Mouse (Mus musculus) forebrain, embryonic 10.5 days (tissue): ENCODE data around the gene Cwh43. TPM values are rescaled to one million over a fixed set of nuclear protein-coding genes. Genes with fewer than 3 reads are reported as not detected.

Experiments used
- DNase-seq: peaks from one replicate; pipeline ENCODE4 v3.0.0-alpha.2; 2017; ENCODE audit warnings: low spot score; ENCODE audit errors: extremely low spot score
- H3K27ac ChIP-seq: fragments of 300-500 bp; sonication (generic); 2 replicates; pipeline ENCODE4 v1.5.1; 2016; ENCODE audit warnings: mild to moderate bottlenecking
- H3K27me3 ChIP-seq: fragments of 300-500 bp; sonication (generic); 2 replicates; pipeline ENCODE4 v1.6.1; 2016; ENCODE audit warnings: mild to moderate bottlenecking; ENCODE audit not compliant: poor library complexity, severe bottlenecking
- H3K36me3 ChIP-seq: fragments of 300-500 bp; sonication (generic); replicated peaks from 2 replicates; pipeline ENCODE4 v1.6.1; 2016; ENCODE audit warnings: mild to moderate bottlenecking, moderate library complexity
- H3K4me1 ChIP-seq: fragments of 300-500 bp; sonication (generic); 2 replicates; pipeline ENCODE4 v1.6.1; 2016
- H3K4me3 ChIP-seq: fragments of 300-500 bp; sonication (generic); 2 replicates; pipeline ENCODE4 v1.5.1; 2016; ENCODE audit warnings: mild to moderate bottlenecking, moderate library complexity
- H3K9me3 ChIP-seq: fragments of 300-500 bp; sonication (generic); 2 replicates; pipeline ENCODE4 v1.6.1; 2016; ENCODE audit warnings: mild to moderate bottlenecking, moderate library complexity
- WGBS: fragments of 180-500 bp; shearing (Covaris S2); methylation state at CpG from one replicate; pipeline ENCODE4 v1.1.7; 2016; 5-methylcytosine and 5-hydroxymethylcytosine counted together
- polyA plus RNA-seq: library from polyadenylated mRNA; unstranded; fragments of >200 nt; fragmentation: Nextera tagmentation; extraction: Ambion mirVana; gene quantifications from 2 replicates; pipeline ENCODE4 v1.2.1, GENCODE M21; 2016

Cwh43 gene
- not detected in 2 replicates for polyA plus RNA-seq

DNA sequence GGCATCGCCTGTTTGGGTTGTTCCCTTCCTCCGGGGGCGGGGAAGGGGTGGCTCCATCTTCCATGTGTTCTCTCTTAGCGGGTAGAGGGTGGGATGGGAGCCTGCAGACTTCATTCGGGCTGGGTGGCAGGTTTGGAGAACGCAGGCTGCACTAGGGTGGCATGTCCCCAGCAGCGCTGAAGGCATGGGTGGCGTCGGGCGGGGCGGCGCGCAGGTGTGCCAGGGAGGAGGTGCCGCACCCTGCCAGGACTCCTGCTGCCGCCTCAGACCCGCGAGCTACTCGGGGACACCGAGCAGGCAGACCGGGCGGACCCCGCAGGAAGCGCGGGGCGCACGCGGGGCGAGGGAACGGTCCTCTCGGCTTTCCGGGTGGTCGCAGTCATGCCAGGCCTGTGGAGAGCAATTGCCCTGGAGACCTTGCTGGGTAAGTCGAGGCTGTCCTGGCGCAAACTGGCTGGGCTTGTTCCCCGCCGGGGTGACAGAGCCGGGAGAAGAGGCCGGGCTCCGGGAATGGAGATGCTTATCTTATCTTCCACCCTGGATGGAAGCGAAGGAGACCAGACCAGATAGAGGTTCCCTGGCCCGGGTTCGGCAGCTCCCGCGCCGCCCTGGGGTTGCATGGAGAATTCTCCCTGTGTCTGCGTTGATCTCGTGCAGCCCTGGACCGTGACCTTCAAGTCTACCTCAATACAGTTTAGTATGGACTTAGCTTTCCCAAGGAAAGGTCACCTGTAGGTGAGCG, at the start of gene Cwh43:
Gene Cwh43 (plus strand): TSS at position 95 of the 742 bp plus-strand sequence.
- Histone ChIP-seq H3K9me3 (no peaks in the 10 kb centered on the region), H3K4me1 (peaks cover 10% of the 10 kb centered on the region), H3K27me3 (peaks cover 55% of the 10 kb centered on the region), H3K27ac (no peak within 1 kb of the TSS; the same call in 1 of the 2 replicates), H3K4me3 (peak within 1 kb of the TSS; percentile 53), H3K36me3 (no peaks in the 10 kb centered on the region)
- DNase-seq, result peak; percentile 30
- WGBS, result 5% methylated on average over 49 of the region's 49 CpGs

DNA sequence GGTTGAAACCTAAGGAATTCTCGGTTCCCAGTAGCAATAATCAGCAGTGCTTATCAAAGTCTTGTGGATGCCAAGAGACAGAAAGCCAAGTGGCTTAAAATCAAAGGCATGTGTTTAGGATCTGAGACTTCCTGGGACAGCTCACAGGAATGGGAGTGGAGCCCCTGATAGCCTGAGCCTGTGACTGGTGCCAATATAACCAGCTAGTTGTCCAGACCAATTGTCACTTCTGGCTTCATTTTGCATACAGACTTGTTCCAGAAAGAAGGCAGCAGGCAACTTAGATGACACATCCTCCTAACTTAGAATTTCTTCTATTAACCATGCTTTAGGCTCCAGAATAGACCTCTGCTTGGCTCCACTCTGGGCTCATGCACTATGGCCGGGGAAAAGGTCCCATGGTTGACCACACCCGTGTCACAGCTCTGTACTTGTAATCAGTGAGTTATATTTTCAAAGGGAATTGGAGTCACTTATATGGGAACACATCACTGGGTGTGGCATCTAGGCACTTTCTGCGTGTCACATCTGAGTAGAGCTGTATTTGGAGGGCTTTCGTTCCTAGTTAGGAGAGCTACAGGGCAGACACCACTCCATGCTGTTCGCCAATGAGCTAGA, 46.6 kb upstream of the Cwh43 start:
- H3K9me3 ChIP-seq, result no peaks in the 10 kb centered on the region
- H3K27ac ChIP-seq, result no peak overlapping the region
- H3K4me1 ChIP-seq, result peaks cover 14% of the 10 kb centered on the region
- H3K4me3 ChIP-seq, result no peak overlapping the region
- 0 out of 2 replicates have a peak, but pooled peaks cover 2% of the 10 kb centered on the region for H3K27me3 ChIP-seq
- WGBS, result 83% methylated on average over 6 of the region's 6 CpGs
- H3K36me3 ChIP-seq, result no peaks in the 10 kb centered on the region
- DNase-seq, result no peak

DNA sequence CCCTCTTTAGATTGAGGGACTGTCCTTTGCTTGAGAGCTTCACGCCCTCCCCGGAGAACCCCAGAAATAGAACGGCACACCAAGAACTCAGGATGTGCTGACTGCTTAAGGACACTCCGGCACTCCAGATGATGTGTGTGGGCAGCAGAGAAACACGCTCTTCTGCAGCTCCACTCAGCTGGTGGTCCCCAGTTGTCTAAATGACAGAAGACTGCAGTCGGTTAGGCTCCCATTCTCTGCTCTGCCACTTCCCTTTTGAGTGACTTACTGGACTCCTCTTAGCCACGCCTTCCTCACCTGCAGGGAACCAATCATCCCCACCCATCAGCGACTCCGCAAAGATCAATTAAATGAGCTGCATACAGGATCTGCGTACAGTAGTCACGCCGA, 46.1 kb upstream of the Cwh43 start:
- no peak for DNase-seq
- Histone ChIP-seq H3K27ac (no peak overlapping the region), H3K4me3 (peak overlapping the region; percentile 12; the same call in 1 of the 2 replicates), H3K9me3 (no peaks in the 10 kb centered on the region), H3K27me3 (0 out of 2 replicates have a peak, but pooled peaks cover 2% of the 10 kb centered on the region), H3K36me3 (no peaks in the 10 kb centered on the region), H3K4me1 (peaks cover 10% of the 10 kb centered on the region)
- WGBS, result 42% methylated on average over 12 of the region's 12 CpGs

DNA sequence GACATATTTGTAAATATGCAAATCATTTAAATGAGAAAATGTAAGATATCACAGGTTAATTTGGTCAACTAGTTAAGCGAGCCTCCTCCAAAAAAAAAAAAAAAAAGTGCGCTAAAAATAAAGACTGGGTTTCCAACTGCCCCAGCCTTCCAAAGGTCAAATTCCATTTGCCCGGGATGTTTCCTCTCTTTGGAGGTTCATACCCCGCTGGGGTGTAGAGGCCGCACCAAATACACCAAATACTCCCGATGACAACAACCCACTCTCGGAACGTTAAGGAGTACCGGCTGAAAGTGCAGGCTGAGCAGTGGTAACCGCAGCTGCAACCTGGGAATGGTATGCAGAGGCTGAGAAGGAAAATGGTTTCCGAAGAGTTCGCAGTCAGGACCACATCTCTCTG, 45.6 kb upstream of the Cwh43 start:
- Histone ChIP-seq H3K27ac (no peak overlapping the region), H3K4me3 (peak overlapping the region; percentile 12; the same call in 1 of the 2 replicates), H3K9me3 (no peaks in the 10 kb centered on the region), H3K36me3 (no peaks in the 10 kb centered on the region), H3K4me1 (peaks cover 10% of the 10 kb centered on the region), H3K27me3 (0 out of 2 replicates have a peak, but pooled peaks cover 2% of the 10 kb centered on the region)
- 34% methylated on average over 12 of the region's 12 CpGs for WGBS
- DNase-seq, result no peak

DNA sequence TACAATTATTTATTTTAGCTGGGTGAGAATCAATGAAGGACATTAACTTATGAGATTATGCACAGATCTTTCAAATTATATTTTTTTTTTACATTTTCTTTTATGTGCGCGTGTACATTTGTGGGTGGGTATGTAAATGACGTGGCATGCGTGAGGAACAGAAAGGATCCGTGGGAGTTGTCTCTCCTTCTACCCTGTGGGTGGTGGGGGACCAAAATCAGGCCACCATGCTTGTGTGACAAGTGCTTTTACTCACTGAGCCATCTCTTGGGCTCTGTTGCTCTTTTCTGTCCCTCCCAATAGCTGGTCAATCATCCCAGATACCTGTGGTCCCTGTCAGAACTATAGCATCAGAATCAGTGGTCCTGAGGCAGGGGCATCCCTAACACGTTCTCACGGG, 43.5 kb upstream of the Cwh43 start:
- DNase-seq, result no peak
- Histone ChIP-seq H3K9me3 (no peaks in the 10 kb centered on the region), H3K36me3 (no peaks in the 10 kb centered on the region), H3K27ac (no peak overlapping the region), H3K27me3 (0 out of 2 replicates have a peak, but pooled peaks cover 2% of the 10 kb centered on the region), H3K4me3 (no peak overlapping the region), H3K4me1 (peaks cover 10% of the 10 kb centered on the region)
- WGBS, result 94% methylated on average over 7 of the region's 7 CpGs

DNA sequence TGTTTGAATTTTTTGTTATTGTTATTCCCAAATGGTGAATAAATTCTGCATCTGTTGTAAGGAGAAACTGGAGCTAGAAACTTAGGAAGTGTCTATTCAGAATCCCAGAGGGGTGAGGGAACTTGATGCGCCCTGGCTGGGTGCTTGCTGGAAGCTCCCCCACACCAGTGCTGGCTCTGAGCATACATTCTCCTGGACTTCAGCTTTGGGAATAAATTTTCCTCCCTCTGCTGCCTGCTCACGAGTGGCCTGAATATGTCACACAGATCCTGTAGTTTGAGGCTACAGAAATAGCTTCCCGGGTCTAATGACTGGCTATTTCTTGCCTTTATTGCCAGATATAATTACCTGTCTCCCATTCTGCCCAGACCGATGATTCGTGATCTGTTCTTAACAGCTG, 43.1 kb upstream of the Cwh43 start:
- WGBS, result 92% methylated on average over 5 of the region's 5 CpGs

DNA sequence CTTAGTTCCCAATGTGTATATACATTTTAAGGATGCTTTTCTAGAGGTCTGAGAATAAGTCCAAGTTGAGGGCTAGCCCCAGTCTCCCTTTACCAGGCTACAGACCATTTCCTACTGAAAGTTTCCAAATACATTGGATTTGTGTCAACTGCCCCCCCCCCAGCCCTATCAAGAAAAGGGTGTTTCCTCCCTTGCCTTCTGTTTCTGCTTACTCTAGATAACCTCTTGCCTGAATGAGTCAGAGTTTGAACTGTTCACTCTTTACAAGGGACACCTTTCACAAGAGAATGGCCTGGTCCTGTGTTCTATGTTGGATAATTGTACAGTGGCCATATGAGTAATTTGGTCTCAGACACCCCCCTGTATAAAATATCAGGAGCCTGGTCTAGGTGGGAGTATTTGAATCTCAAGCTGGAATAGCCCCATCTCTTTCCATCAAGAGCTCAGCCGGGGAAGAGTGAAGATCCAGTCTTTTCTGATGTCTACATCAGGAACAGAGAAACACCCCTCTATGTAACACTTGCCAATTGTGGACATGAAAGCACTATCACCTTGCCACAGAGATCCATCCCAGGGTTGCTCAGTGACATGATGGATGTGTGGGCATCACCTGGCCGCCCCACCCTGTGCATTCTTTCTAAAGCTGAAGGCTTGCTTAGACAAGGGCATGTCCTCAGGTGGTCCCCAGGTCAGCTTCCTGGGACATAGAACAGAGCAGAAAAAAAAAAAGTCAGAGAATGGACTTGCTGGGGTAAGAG, 41.6 kb upstream of the Cwh43 start:
- DNase-seq, result no peak
- WGBS, result 92% methylated on average over 2 of the region's 2 CpGs
- no peaks in the 10 kb centered on the region for H3K36me3 ChIP-seq
- no peaks in the 10 kb centered on the region for H3K9me3 ChIP-seq
- H3K4me1 ChIP-seq, result peaks cover 10% of the 10 kb centered on the region
- no peak overlapping the region for H3K27ac ChIP-seq
- 0 out of 2 replicates have a peak, but pooled peaks cover 2% of the 10 kb centered on the region for H3K27me3 ChIP-seq
- no peak overlapping the region for H3K4me3 ChIP-seq

More for the DNA sequence above, 43.1 kb upstream of the Cwh43 start:
- H3K27me3 ChIP-seq, result 0 out of 2 replicates have a peak, but pooled peaks cover 2% of the 10 kb centered on the region
- peaks cover 10% of the 10 kb centered on the region for H3K4me1 ChIP-seq
- no peak overlapping the region for H3K27ac ChIP-seq
- H3K4me3 ChIP-seq, result no peak overlapping the region
- H3K9me3 ChIP-seq, result no peaks in the 10 kb centered on the region
- no peaks in the 10 kb centered on the region for H3K36me3 ChIP-seq
- DNase-seq, result no peak

DNA sequence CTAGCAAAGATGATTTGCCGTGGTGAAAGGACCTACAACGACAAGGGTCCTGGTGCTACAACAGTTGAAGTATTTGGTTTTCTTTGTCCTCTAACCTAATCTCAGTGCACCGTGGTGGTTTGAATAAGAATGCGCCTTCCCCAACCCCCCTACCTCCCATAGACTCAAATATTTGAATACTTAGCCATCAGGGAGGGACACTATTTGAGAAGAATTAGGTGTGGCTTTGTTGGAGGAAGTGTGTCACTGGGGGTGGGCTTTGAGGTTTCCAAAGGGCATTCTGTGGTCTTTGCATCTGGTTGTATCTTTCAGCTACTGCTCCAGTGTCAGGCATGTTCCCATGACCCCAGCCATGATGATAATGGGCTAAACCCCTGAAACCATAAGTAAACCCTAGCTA, 38.0 kb upstream of the Cwh43 start:
- 80% methylated on average over 4 of the region's 4 CpGs for WGBS
- H3K4me3 ChIP-seq, result no peak overlapping the region

DNA sequence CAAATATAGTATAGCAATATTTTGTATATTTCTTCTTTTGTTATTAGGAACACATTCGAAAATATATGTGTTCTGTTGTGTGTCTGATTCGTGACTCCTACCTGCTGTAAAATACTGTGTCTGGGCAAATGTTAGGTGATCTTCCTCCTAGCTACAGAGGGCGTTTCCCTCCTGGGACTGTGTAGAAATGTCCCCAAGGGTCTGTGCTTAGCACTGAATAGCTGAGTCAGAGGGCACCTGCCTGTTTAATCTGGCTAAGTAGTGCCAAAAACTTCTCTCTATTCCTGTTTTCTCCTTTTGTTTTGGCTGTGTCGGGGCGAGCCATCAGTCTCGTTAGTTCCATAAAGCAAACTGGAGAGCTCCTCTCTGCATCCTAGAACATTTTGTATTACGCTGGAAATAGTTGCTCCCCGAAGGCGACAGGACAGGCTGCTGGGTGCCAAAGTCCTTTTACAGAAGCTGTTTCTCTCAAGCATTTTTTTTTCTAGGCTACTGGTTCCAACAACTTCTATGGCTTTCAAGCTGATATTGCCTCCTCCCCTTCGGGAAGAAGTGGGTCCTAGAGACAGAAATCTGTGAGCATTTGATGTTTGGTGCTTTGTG, 36.9 kb upstream of the Cwh43 start:
- no peaks in the 10 kb centered on the region for H3K27me3 ChIP-seq
- H3K36me3 ChIP-seq, result no peaks in the 10 kb centered on the region
- DNase-seq, result no peak
- 75% methylated on average over 10 of the region's 10 CpGs for WGBS
- no peak overlapping the region for H3K27ac ChIP-seq
- H3K4me1 ChIP-seq, result 0 out of 2 replicates have a peak, but pooled peaks cover 3% of the 10 kb centered on the region
- H3K9me3 ChIP-seq, result no peaks in the 10 kb centered on the region
- no peak overlapping the region for H3K4me3 ChIP-seq

More for the DNA sequence above, 38.0 kb upstream of the Cwh43 start:
- no peaks in the 10 kb centered on the region for H3K36me3 ChIP-seq
- H3K27ac ChIP-seq, result no peak overlapping the region
- H3K4me1 ChIP-seq, result 0 out of 2 replicates have a peak, but pooled peaks cover 3% of the 10 kb centered on the region
- no peak for DNase-seq
- H3K27me3 ChIP-seq, result no peaks in the 10 kb centered on the region
- no peaks in the 10 kb centered on the region for H3K9me3 ChIP-seq

DNA sequence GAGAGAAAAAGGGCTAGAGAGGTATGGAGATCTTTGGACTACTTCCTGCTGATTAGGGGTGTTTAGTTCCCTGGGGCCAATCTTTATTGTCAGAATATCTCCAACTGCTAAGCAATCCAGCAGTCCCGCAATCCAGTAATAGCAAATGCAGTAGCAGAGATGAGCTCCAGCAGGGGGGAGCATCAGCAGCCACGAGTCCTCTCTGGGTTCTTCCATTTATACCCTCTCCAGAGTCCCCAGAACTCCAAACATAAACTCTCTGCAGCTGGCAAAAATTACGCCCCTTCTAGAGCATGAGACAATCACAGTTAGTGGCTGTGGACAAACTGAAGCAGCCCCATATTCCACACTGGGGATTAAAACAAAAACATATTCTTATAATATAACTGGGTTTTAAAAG, 36.1 kb upstream of the Cwh43 start:
- 48% methylated on average over 3 of the region's 3 CpGs for WGBS
- DNase-seq, result no peak
- 0 out of 2 replicates have a peak, but pooled peaks cover 3% of the 10 kb centered on the region for H3K4me1 ChIP-seq
- no peaks in the 10 kb centered on the region for H3K36me3 ChIP-seq
- H3K27me3 ChIP-seq, result no peaks in the 10 kb centered on the region
- no peak overlapping the region for H3K27ac ChIP-seq
- H3K9me3 ChIP-seq, result no peaks in the 10 kb centered on the region
- H3K4me3 ChIP-seq, result no peak overlapping the region

DNA sequence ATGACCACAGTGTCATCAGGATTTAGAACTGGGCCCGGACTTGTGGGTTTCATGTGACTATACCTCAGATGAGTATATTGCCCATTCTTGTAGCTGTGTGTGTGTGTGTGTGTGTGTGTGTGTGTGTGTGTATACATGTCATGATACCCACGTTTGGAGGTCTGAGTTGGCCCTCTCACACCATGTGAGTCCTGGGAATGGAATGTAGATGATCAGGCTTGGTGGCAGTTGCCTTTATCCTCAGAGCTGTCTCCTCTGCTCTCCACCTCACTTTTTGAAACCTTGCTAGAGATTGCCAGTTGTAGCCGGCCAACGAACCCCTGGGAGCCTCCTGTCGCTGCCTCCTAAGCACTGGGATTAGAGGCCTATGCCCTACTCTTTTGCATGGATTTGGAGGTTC, 33.3 kb upstream of the Cwh43 start:
- 77% methylated on average over 5 of the region's 5 CpGs for WGBS
- H3K27ac ChIP-seq, result no peak overlapping the region
- H3K36me3 ChIP-seq, result no peaks in the 10 kb centered on the region
- peaks cover 20% of the 10 kb centered on the region for H3K4me1 ChIP-seq
- no peaks in the 10 kb centered on the region for H3K27me3 ChIP-seq
- DNase-seq, result no peak
- no peak overlapping the region for H3K4me3 ChIP-seq
- H3K9me3 ChIP-seq, result no peaks in the 10 kb centered on the region

DNA sequence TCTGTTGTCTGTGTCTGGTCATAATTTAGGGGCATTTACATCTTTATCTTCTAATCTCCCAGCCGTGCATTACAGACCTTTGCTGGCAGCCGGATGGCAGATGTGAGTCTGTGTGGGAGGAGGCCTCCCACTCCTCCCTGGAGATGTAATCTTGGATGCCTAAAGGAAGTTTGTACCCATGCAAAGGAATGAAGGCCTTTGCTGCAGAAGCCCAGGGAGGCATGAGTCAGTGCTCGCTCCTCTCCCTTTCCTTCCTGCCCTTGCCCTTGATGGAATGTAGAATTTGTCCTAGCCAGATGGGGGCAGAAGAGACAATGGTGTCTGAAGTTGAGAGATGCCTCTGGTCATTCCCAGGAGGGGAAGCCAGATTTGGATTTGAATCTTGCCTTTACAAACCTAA, 32.7 kb upstream of the Cwh43 start:
- Histone ChIP-seq H3K36me3 (no peaks in the 10 kb centered on the region), H3K4me3 (no peak overlapping the region), H3K9me3 (no peaks in the 10 kb centered on the region), H3K27ac (no peak overlapping the region), H3K4me1 (peaks cover 20% of the 10 kb centered on the region), H3K27me3 (no peaks in the 10 kb centered on the region)
- no peak for DNase-seq
- 77% methylated on average over 3 of the region's 3 CpGs for WGBS
